Mouse (Mus musculus): ENCODE measurements around the gene Retnlg. TPM values are rescaled to one million over a fixed set of nuclear protein-coding genes. Genes with fewer than 3 reads are reported as not detected.

Gene Retnlg
- polyA plus RNA-seq (2015; fragmentation: Illumina TruSeq; extraction: RNeasy Lipid Tissue Mini Kit (QIAGEN cat#74804); ENCODE audit: insufficient read depth, low replicate concordance): 44.8 TPM

GRCm38 (mm10) chr16:48872321-48872720 lies at the start of gene Retnlg:
TSS of gene Retnlg (plus strand) at chr16:48872621.

GRCm38 (mm10) chr16:48842266-48842665 lies 30.2 kb upstream of the Retnlg start, which contains the start of gene Retnla:
TSS of gene Retnla (plus strand) at chr16:48842551.

Other genes starting within 250 kb of the Retnlg start
- gene Trat1, start 100.6 kb upstream of the Retnlg start, polyA plus RNA-seq (2015; fragmentation: Illumina TruSeq; extraction: RNeasy Lipid Tissue Mini Kit (QIAGEN cat#74804); ENCODE audit: insufficient read depth, low replicate concordance): 19.6 TPM
- gene Retnlb, start 55.8 kb upstream of the Retnlg start, polyA plus RNA-seq (2015; fragmentation: Illumina TruSeq; extraction: RNeasy Lipid Tissue Mini Kit (QIAGEN cat#74804); ENCODE audit: insufficient read depth, low replicate concordance): not detected
- gene Retnla, start 30.1 kb upstream of the Retnlg start, polyA plus RNA-seq (2015; fragmentation: Illumina TruSeq; extraction: RNeasy Lipid Tissue Mini Kit (QIAGEN cat#74804); ENCODE audit: insufficient read depth, low replicate concordance): 5.8 TPM
- 26.6 TPM for gene Dzip3, start 121.5 kb downstream of the Retnlg start, polyA plus RNA-seq (2015; fragmentation: Illumina TruSeq; extraction: RNeasy Lipid Tissue Mini Kit (QIAGEN cat#74804); ENCODE audit: insufficient read depth, low replicate concordance)
- 13.4 TPM for gene Cip2a, start 121.6 kb downstream of the Retnlg start, polyA plus RNA-seq (2015; fragmentation: Illumina TruSeq; extraction: RNeasy Lipid Tissue Mini Kit (QIAGEN cat#74804); ENCODE audit: insufficient read depth, low replicate concordance)
- gene Myh15, start 184.9 kb downstream of the Retnlg start, polyA plus RNA-seq (2015; fragmentation: Illumina TruSeq; extraction: RNeasy Lipid Tissue Mini Kit (QIAGEN cat#74804); ENCODE audit: insufficient read depth, low replicate concordance): 0.07 TPM

Measured in spleen, adult 10 weeks (tissue).